ENCODE assay signal across 7 mouse cellular contexts in genomic region chr6:148896507-148896851, GRCm38 (mm10). TPM values are rescaled to one million over a fixed set of nuclear protein-coding genes. Genes with fewer than 3 reads are reported as not detected.
A peak's percentile ranks its signal among the peaks of the same experiment; 100 is the strongest.
DNase-seq lines count a peak whose midpoint lies in the region; ATAC-seq and TF ChIP-seq lines count a peak whose summit lies in the region.

No protein-coding gene starts in this region.

- H3K27ac ChIP-seq in testis, adult 2 months (ENCODE audit: control insufficient read depth, insufficient read depth, low read depth, low read length): peak overlapping the region; percentile 72
- H3K27ac ChIP-seq in limb, embryonic 15.5 days: peak overlapping the region; percentile 91
- peak overlapping the region; percentile 75 for H3K27ac ChIP-seq in stomach, postnatal 0 days (replicated peaks)

- H3K4me2 ChIP-seq in limb, embryonic 15.5 days: peak overlapping the region; percentile 85
- H3K4me2 ChIP-seq in stomach, postnatal 0 days (replicated peaks; ENCODE audit: low read depth): peak overlapping the region; percentile 72

- 0 out of 2 replicates have a peak, but pooled peaks have one; percentile 8 for ATAC-seq in limb, embryonic 15.5 days (ENCODE audit: insufficient number of reproducible peaks, low FRiP score, low TSS enrichment, low read depth)
- ATAC-seq in stomach, postnatal 0 days (ENCODE audit: low FRiP score, low TSS enrichment): peak; percentile 54; the same call in 1 of the 2 replicates

- TF ChIP-seq EP300 in stomach, postnatal 0 days (optimal IDR thresholded peaks at IDR 0.05): no peak

- peak overlapping the region; percentile 56; the same call in 1 of the 2 replicates for H3K9ac ChIP-seq in limb, embryonic 15.5 days
- H3K9ac ChIP-seq in stomach, postnatal 0 days (ENCODE audit: low read length): peak overlapping the region; percentile 63

- no peak for TF ChIP-seq POLR2A in testis, adult 2 months (IDR thresholded peaks at IDR 0.05; ENCODE audit: control insufficient read depth, low read depth, low read length)

- H3K9me3 ChIP-seq in limb, embryonic 15.5 days: no peaks in the 10 kb centered on the region
- no peaks in the 10 kb centered on the region for H3K9me3 ChIP-seq in stomach, postnatal 0 days (ENCODE audit: control insufficient read depth, low read length)

- peaks cover 7% of the 10 kb centered on the region for H3K4me1 ChIP-seq in testis, adult 2 months (ENCODE audit: control insufficient read depth, insufficient read depth, low read length)
- 0 out of 2 replicates have a peak, but pooled peaks cover 5% of the 10 kb centered on the region for H3K4me1 ChIP-seq in limb, embryonic 15.5 days
- no peaks in the 10 kb centered on the region for H3K4me1 ChIP-seq in stomach, postnatal 0 days (replicated peaks; ENCODE audit: control insufficient read depth, insufficient read depth)

- no peaks in the 10 kb centered on the region for H3K27me3 ChIP-seq in testis, adult 2 months (ENCODE audit: control insufficient read depth, insufficient read depth, low read length)
- no peaks in the 10 kb centered on the region for H3K27me3 ChIP-seq in limb, embryonic 15.5 days
- no peaks in the 10 kb centered on the region for H3K27me3 ChIP-seq in stomach, postnatal 0 days (ENCODE audit: control insufficient read depth, insufficient read depth, low read length)

- no peak for DNase-seq in testis, postnatal 10 days (ENCODE audit: low spot score)
- DNase-seq in fibroblast of lung, adult 2 months (ENCODE audit: low read depth): peak; percentile 27
- DNase-seq in stomach, postnatal 0 days (ENCODE audit: low spot score): no peak
- no peak for DNase-seq in right cerebral cortex, postnatal 10 days (ENCODE audit: low spot score in 2 of 2)
- no peak for DNase-seq in adrenal gland, adult 2 months

- no peak for TF ChIP-seq CTCF in testis, adult 2 months (IDR thresholded peaks at IDR 0.05; ENCODE audit: control insufficient read depth, insufficient read depth, insufficient replicate concordance, low read depth, low read length)
- TF ChIP-seq CTCF in stomach, postnatal 0 days (IDR thresholded peaks at IDR 0.05; ENCODE audit: low read depth): no peak

- H3K36me3 ChIP-seq in testis, adult 2 months (ENCODE audit: control insufficient read depth, insufficient read depth, low read length): no peaks in the 10 kb centered on the region
- H3K36me3 ChIP-seq in limb, embryonic 15.5 days: no peaks in the 10 kb centered on the region
- no peaks in the 10 kb centered on the region for H3K36me3 ChIP-seq in stomach, postnatal 0 days (ENCODE audit: control insufficient read depth, insufficient read depth, low read length)

- WGBS in limb, embryonic 15.5 days: 42% methylated on average over 6 of the region's 6 CpGs
- 42% methylated on average over 6 of the region's 6 CpGs for WGBS in stomach, postnatal 0 days

- peak overlapping the region; percentile 87 for H3K4me3 ChIP-seq in testis, adult 2 months (ENCODE audit: control insufficient read depth, low read depth, low read length)
- H3K4me3 ChIP-seq in limb, embryonic 15.5 days: peak overlapping the region; percentile 73
- peak overlapping the region; percentile 62 for H3K4me3 ChIP-seq in stomach, postnatal 0 days (ENCODE audit: low read depth, low read length)

RNA-seq across cellular contexts. Expression of gene Caprin2, which starts 0.4 kb away (rescaled TPM):
- 11.6 and 16.8 TPM in 2 replicates for polyA plus RNA-seq in testis, adult 2 months (2012; rRNA removed)
- polyA plus RNA-seq in limb, embryonic 15.5 days (2015; fragmentation: Nextera tagmentation; extraction: Ambion mirVana): 10.4 and 13.3 TPM in 2 replicates
- 4.0 and 5.0 TPM in 2 replicates for polyA plus RNA-seq in stomach, postnatal 0 days (2015; fragmentation: Nextera tagmentation; extraction: Ambion mirVana)
- total RNA-seq in adrenal gland, adult 2 months (2021): 10 to 100 TPM; 10.2 to 16.5 TPM
- 4.2 and 6.9 TPM in 2 replicates for polyA plus RNA-seq in adrenal gland, adult 2 months (2012; rRNA removed)

RNA-seq across cellular contexts. Expression of gene Sinhcaf, which starts 49.8 kb away (rescaled TPM):
- 1.9 and 3.3 TPM in 2 replicates for polyA plus RNA-seq in testis, adult 2 months (2012; rRNA removed)
- polyA plus RNA-seq in limb, embryonic 15.5 days (2015; fragmentation: Nextera tagmentation; extraction: Ambion mirVana): 58.6 and 63.9 TPM in 2 replicates
- polyA plus RNA-seq in stomach, postnatal 0 days (2015; fragmentation: Nextera tagmentation; extraction: Ambion mirVana): 27.6 and 27.9 TPM in 2 replicates
- total RNA-seq in adrenal gland, adult 2 months (2021): 10 to 100 TPM; 19.8 to 21.4 TPM
- polyA plus RNA-seq in adrenal gland, adult 2 months (2012; rRNA removed): 1.2 and 1.5 TPM in 2 replicates
